Mouse (Mus musculus) gastrocnemius, postnatal 25 days (tissue): ENCODE results near the gene Tnfsf10. TPM values are rescaled to one million over a fixed set of nuclear protein-coding genes. Genes with fewer than 3 reads are reported as not detected.
"Not testable (repeated sequence)": the region's sequence is repeated elsewhere in the genome, so short reads cannot be mapped to it uniquely, and the experiment has no call there.

Experiments
- DNase-seq: peaks from one replicate; pipeline ENCODE4 v3.0.0; 2022
- long read RNA-seq, 2 experiments: library from polyadenylated mRNA; stranded (forward); transcript quantifications; one replicate each; pipeline ENCODE4 v2.0.0; 2021
- total RNA-seq, 2 experiments: library from RNA; stranded (reverse); gene quantifications; 1 replicate in 1 of 2; 2 replicates in 1 of 2; pipeline ENCODE4 v1.2.3; 2021

The Tnfsf10 gene
- total RNA-seq = 1 to 10 TPM; 3.0 to 3.9 TPM
- long read RNA-seq, experiment 1, full-length matches to known transcripts = 2 of 2 reads
- long read RNA-seq, experiment 1, partial matches to known transcripts = 0 of 2 reads
- long read RNA-seq, experiment 1, other reads (novel, unspliced or antisense) = 0 of 2 reads
- long read RNA-seq, experiment 2, partial matches to known transcripts = 0 of 1 reads
- long read RNA-seq, experiment 2, other reads (novel, unspliced or antisense) = 1 of 1 reads

DNA sequence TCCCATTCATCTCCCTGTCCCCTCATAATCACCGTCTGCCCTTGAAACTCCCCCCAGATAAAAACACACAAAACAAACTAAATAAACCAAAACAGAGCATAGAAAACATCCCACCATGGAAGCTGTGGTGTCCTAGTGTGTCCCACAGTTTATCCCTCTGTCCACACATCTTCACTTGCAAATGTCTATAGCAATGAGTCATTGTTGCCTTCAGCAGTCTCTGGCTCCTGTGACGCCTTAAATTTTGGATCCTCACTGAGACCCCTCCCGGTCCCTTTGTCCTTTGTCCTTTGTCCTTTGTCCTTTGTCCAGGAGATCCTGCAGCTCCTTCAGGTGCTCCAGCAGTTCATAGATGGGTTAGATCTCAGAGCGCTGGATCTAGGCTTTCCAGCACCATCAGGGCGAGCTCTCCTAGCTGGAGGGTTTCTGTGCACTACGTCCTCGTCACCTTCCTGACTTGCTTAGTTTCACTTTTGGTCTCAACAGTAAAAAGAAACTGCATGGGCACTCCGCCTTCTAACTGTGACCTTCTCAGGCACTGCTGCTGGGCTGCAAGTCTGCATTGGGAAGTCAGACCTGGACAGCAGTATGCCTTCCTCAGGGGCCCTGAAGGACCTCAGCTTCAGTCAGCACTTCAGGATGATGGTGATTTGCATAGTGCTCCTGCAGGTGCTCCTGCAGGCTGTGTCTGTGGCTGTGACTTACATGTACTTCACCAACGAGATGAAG is at the start of gene Tnfsf10:
Gene Tnfsf10, plus strand, starts transcription at position 470 of the 729 bp plus-strand sequence.
- DNase-seq = peak; percentile 15

DNA sequence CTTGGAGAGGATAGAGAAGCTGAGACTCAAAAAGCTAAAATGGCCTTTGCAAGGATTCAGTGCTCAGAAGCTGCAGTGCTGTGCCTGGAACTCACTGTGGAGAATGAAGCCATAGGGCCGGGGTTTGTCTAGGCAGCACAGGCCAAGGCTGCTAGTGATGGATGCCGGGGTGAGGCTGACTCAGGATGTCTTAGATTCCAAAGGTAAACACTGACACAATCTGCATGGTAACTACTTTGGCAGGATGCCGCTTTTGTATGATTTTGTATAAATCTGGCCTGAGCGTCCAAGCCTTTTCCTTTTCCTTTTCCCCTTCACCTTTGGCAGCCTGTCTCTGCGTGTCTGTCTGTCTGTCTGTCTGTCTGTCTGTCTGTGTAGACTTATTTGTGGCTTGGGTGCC is 49.5 kb upstream of the Tnfsf10 start:
- no peak for DNase-seq

DNA sequence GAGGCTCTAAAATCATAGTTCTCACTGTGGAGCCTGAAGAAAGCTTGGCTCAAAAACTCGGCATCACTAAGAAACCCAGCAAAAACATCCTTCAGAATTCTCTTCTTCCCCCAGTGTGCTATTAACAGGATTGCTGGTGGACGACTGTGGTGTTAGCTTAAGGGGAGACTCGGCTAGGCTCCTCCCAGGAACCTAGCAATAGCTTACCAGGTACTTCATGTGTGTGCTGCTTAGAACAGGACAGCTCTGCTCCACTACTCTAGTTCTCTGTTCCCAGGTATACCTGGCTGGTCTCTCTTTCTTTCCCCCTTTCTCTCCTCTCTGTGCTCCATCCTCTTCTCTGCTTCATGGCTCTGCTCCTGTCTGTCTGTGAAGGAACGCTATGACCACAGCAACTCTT is 48.9 kb upstream of the Tnfsf10 start:
- DNase-seq = no peak

DNA sequence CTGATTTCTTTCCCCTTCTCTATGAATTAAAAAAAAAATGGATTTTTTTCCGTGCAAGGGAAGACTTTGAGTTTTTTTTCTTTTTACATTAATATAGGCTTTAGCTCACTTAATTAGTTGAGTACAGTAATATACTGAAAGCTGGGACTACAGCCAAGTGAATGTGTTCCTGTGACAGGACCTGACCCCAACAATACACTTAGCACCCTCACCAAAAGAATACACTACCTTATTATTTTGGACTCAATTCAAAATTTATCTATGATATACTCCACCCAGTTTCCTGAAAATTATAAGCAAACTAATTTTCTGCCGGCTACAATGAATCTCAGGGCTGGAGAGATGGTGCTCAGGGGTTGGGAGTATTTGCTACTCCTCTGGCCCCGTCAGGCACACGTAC is 47.7 kb upstream of the Tnfsf10 start:
- DNase-seq = no peak

DNA sequence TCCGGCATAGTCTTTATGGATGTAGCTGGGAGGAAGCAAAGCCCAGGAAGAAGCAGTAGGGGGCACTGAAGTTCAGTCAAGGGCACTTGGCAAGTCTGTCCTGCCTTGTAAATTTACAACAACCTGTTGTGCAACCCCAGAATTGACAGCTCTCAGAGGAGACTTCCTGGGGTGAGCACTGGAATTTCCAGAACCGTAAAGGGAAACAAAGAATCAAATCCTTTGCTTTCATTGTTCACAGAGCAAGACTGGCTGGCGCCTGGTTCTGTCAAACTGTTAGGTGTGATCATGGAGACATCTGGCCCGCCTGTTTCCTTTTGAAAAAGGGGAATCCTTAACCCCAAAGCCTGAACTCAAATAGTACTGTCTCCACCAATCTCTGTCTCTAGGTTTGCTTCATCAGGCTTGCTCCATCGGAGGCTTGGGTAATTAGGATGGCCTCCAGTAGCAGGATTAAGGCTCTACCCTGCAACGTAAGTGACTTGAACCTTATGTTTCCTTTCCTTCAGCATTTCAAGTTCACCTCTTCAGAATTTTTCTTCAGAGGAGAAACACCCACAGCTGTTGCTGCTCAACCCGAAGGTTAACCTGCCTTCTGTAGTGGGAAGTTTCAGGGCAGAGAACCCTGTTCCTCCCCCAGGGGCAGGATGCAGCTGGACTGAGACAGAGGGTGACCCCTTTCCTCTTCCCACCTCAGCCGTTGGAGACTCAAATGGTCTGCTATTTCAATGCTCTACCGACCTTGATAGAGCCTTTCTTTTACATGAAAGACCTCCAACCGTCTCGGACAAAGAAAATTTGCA is 46.5 kb upstream of the Tnfsf10 start:
- DNase-seq = peak; percentile 38

DNA sequence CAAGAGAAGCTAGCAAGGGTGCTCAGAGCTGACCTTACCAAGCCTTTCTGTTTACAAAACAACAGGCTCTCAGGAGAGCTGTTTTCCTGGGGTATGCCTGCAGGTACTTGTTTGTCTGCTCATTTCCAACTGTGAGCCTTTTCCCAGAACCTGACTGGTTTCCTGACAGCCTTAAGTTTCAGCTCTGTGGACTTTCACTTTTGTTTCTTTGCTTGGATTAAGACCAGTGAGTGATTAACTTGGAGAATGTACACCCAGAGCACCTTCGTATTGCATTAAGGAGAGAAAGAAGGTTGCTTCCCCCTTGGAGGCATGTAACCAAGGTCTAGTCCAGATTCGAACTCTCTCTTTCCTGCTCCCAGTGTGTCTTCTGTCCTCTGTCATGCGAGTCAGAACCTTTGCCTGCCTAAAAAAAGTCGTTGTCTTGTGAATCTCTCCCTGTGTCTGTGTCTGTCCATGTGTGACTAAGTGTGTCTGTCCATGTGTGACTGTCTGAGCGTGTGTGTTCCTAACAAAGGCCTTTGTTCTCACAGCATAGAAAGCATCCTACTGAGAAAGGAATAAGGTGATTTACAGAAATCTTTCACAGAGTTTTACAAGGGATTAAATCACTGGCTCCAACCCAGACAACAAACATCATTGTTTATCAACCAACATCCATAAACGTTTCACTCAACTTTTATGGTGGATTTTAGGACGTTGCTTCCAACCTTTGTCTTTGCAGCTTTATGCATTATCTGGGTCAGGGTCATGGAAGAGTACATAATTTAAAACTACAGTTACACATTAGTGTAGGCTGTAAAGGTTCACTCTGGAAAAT is 43.7 kb upstream of the Tnfsf10 start:
- DNase-seq = no peak

DNA sequence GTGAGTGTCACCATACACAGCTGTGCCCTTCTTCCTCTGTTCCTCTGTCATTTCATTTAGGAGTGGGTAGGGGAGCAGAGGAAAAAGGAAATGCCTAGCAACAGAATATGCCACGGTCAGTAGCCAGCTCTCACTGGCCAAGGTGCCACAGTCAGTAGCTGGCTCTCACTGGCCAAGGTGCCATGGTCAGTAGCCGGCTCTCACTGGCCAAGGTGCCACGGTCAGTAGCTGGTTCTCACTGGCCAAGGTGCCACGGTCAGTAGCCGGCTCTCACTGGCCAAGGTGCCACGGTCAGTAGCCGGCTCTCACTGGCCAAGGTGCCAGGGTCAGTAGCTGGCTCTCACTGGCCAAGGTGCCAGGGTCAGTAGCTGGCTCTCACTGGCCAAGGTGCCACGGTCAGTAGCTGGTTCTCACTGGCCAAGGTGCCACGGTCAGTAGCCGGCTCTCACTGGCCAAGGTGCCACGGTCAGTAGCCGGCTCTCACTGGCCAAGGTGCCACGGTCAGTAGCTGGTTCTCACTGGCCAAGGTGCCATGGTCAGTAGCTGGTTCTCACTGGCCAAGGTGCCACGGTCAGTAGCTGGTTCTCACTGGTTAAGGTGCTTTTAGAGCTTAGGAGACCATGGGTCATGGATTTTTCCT is 37.4 kb upstream of the Tnfsf10 start:
- DNase-seq = not testable (repeated sequence)

DNA sequence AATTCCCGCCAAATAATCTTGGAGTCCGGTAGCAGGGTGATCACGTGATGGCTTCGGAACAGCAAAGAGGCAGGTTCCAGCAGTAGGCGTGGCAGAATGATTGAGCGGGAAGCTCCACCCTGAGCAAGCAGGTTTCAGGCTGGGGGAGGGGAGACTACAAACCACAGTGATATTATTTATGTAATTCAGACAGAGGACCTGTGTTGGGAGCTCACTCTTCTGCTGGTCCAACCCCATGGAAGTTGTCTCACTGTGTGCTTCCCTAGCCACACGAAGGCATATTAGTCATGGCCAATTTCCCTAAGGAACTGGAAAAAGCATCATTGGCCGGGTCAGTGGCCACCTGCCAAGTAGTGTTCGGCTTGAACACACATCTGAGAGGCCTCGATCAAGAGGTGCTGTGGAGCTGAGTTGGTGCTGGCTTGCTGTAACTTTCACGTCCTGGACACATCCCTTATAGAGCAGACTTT is 36.5 kb upstream of the Tnfsf10 start:
- peak; percentile 27 for DNase-seq

DNA sequence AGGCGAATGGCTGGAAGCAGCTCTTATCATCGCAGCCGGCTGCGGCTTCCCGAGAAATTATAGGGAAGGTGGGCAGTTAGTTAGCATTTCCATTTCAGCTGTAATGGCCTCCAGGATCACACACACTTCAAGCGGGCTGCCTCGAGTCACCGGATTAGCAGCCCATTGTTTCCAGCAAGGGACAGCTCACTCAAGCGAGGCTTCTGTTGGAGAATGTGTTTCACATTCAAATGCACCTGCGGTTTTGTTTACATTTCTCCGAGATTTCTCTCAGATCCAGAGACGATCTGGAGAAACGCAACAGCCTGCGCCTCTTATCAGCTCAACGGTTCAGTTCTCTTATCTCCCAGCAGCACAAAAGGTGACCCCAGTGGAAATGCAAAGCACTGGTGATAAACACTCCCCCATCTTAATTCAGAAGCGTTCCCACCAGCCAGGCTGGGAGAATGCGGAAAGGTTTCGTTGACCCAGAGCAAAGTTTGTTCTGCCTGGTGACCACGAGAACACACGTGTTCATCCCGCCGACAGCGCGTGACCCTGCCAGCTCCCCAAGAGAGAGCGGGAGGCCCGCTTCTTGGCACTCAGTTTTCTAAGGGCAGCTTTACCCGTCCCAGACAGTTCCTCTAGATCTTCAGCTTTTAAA is 33.6 kb upstream of the Tnfsf10 start:
- DNase-seq = no peak

DNA sequence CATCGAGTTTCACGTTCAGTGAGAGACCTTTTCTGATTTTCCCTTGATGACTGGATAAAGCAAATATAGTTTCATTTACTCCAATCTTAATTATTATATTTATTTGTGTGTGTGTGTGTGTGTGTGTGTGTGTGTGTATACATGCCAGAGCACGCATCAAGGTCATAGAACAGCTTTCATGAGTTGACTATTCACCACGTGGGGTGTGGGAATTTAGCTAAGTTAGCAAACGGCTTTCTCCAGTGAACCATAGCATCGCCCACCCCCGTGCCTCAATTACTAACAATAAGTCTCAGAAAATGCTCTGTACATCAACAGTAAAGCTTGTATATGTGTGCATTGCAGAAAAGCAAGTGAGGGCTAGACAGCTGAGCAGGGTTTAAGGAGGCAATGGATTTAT is 33.0 kb upstream of the Tnfsf10 start:
- DNase-seq = no peak

DNA sequence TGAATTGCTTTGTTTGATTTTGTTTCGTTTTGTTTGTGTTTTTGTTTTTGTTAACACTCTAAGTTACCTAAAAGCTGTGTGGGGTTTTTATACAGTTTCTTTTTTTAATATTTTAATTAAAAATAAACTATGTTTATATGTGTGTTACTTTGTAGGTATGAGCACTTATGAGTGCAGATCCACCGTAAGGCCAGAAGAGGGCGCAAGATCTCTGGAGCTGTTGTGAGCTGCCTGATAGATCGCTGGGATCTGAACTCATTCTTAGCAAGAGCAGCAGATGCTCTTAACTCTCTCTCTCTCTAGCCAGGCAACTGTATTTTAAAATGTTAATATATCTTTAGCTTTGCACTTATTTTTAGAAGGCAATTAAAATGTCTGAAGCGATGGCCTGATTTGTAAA is 32.6 kb upstream of the Tnfsf10 start:
- DNase-seq = no peak

DNA sequence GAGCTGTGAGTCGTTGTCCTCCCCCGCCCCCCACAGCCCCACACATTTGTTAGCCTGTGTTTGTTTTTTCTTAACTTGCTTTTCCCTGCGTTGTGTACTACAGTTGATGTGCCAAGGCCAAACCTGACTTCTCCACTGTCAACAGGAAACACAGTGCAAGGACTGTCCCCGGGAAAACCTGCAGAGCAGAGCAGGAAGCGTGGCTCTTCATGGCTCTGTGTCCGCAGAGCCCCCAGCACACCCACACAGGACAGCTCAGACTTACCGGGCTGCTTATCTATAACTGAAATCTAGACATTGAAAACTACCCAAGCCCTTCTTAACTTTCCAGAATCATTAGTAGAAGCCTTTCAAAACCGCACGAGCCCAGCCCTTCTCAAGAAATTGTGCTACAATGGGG is 31.8 kb upstream of the Tnfsf10 start:
- no peak for DNase-seq

DNA sequence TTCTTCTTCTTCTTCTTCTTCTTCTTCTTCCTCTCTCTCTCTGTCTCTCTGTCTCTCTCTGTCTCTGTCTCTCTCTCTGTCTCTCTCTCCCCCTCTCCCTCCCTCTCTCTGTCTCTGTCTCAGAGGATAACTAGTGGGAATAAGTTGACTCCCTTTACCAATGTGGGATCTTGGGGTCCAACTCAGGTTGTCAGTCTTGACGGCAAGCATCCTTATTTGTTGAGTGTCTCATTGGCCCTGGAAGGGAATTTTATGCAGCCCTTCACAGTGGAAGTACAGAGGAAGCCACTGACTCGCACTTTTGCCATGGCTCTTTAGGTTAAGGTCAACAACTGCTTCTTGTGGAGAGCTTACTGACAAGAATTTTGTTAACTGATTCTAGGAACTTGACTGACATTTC is 28.5 kb upstream of the Tnfsf10 start:
- no peak for DNase-seq

DNA sequence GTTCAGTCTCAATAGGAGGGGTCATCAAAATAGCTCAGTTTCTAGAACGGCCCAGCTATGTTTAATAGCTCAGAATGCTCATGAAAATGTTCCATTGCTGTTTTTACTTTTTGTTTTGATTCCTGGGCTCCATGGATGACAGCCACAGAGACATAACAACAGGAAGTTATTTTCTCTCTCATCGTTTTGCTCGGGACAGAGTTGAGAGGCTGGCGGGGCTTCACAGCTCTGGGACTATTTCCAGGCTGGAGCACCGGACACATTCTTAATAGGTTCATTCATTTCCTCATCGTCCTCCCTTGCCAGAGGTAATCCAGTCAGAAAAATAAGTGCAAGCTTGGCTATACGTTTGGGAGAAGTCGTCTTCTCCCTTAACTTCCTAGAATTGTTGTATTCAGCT is 27.9 kb upstream of the Tnfsf10 start:
- no peak for DNase-seq

DNA sequence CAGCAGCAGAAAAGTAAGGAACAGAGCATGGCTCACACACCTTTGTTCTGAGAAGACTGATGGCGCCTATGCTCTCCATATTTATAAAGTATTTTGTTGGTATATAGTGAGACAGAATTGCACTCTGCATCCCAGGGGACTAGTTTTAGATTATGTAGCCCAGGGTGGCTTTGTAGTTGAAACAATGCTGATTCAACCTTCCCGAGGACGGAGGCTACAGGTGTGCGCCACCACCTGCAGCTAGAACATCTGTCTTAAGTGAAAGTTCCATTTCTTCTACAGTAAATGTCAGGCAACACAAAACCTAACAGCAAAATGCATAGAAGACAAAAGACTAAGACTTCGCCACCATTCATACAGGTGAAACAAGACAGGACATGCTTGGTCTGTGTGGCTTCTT is 26.5 kb upstream of the Tnfsf10 start:
- no peak for DNase-seq

DNA sequence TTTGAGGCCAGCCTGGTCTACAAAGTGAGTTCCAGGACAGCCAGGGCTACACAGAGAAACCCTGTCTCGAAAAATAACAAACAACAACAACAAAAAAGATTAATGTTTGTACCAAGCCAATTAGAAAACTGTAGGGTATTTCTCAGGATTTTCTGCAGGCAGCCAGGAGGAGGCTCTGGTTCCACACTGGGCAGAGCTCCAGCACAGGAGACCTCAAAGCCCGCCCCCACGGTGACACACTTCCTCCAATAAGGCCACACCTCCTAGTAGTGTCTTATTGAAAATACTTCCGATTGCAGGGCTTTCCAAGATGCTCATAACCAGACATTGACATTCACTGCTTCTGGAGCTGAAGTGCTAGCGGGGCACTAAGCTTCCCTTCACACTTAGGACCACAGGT is 25.9 kb upstream of the Tnfsf10 start:
- not testable (repeated sequence) for DNase-seq

DNA sequence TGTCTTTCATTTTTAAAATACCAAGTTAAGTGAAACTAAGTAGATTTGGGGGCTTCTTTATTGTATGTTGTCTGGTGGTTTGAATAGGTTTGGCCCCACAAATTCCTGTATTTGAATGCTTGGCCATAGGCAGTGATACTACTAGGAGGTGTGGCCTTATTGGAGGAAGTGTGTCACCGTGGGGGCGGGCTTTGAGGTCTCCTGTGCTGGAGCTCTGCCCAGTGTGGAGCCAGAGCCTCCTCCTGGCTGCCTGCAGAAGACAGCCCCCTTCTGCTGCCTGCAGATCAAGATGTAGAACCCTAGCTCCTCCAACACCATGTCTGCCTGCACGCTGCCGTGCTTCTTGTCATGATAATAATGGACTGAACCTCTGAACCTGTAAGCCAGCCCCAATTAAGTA is 25.4 kb upstream of the Tnfsf10 start:
- not testable (repeated sequence) for DNase-seq

DNA sequence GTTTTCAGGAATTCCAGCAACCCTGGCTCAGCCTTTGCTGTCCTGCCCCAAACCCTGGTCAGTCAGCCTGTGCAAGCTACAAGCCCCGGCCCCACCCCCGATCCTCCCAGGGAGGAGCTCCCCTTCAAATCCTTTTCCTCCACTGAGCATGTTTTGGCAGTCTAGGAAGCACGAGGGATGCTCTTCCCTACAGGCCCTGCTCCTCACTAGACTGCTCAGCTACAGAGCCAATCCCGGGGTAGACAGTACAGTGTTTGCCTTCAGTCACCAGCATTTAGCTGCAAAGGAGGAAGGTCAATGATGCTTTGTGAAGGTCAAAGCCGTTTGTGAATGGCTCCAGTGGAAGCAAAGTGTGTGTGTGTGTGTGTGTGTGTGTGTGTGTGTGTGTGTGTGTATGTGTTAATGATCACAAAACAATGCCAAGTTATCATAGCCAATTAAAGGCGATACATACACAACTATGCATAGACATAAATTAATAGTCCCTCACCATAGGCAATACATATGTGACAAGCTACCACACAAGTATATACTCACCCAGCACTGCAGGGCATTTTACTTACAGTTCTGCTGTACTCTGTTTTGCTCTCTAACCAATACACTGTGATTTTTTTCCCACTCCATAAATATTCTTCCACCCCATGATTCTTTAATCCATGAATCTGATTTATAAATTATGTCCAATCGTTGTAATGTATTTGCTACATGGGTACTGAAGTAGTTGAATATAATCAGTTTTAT is 23.0 kb upstream of the Tnfsf10 start:
- no peak for DNase-seq

DNA sequence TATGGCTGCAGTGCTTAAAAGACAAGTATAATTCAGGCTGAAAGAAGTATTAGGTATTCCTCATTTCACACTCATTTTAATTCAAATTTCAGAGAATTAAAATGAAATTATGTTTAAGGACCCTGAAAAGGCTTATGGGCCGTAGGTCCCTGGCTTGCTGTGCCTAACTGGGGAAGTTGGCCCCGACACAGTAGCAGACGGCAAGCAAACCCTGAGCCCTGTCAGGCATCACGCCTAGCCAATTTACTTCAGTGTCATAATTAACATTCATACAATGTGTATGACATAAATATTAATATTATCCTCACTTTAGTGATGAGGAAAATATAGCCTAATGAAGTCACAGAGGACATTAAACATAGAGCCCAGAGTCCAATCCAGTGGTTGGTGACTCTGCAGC is 16.4 kb upstream of the Tnfsf10 start:
- no peak for DNase-seq

DNA sequence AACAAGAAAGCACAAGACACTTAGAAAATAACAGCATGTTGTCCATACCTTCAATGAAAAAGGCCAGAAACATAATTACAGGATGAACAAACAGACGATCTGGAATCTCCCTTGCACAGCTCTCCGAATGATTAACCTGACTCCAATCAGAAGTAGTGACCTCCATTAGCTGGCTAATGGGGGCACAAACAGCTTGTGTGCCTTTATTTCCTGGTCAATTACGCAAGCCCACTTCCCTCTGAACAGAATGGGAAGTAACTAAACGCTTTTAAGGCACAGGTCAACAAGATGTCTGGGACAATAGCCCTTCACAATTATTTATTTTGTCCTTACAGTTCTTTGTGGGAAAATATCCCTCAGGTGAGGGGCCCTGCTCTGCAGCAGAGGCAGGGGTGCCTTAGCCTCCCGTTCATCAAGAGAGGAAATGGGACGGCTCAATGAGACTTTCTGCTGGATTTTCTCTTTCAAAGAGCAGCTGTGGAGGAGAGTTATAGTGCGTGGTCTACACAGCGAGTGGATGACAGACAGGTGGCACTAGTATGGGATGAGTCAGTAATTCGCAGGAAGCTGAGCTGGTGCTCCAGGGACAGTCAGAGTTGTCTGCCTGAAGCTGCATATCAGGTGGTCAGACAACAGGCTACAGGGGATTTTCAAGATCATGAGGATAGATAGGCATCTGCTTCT is 14.3 kb upstream of the Tnfsf10 start:
- DNase-seq = no peak
